Mouse (Mus musculus) liver, embryonic 14.5 days (tissue): ENCODE measurements around the gene Gnaq.

Source experiments
- CTCF ChIP-seq: IDR thresholded peaks from 2 replicates; pipeline ENCODE4 v1.5.1; 2016; ENCODE audit warnings: antibody characterized with exemption, low read depth, control low read depth
- EP300 ChIP-seq: IDR thresholded peaks from 2 replicates; pipeline ENCODE4 v1.6.1; 2016; ENCODE audit warnings: antibody characterized with exemption, low read depth

DNA sequence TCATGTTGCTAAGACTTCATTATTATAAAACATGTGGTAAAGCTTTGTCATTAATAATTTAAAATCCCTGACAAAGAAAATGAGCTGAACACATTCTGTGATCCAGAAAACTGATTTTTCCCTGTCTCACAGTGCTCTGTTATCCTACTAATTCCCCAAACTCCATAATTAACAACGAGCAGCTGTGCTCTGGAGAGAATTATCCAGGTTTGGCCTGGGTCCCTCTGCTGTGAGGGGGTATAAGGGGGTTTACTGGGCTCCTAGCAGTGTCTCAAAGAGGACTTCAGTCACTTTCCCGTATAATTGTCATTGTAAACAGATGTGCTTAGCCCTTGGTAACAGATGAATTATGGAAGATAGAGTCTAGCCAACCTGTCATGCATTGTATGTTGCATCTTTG lies 105.9 kb downstream of the Gnaq start:
- TF ChIP-seq CTCF (no peak), EP300 (no peak)
